Mouse (Mus musculus) spleen, adult 2 months (tissue): Measurements from ENCODE around the gene Tmem170b. TPM values are rescaled to one million over a fixed set of nuclear protein-coding genes. Genes with fewer than 3 reads are reported as not detected.

Experiments
- DNase-seq, 2 experiments: peaks; one replicate each; pipeline versions ENCODE4 v3.0.0 to v3.0.0-alpha.2; 2012 to 2021; ENCODE audit warnings: low spot score in 2 of 2, low read depth in 1 of 2
- H3K27ac ChIP-seq: fragments of 200-500 bp; 2 replicates; pipeline ENCODE4 v1.5.1; 2012; ENCODE audit warnings: low read length, inconsistent platforms; ENCODE audit not compliant: insufficient read depth
- H3K27me3 ChIP-seq: fragments of 200-500 bp; 2 replicates; pipeline ENCODE4 v1.6.1; 2012; ENCODE audit warnings: mild to moderate bottlenecking, moderate library complexity, low read length, inconsistent platforms; ENCODE audit not compliant: control insufficient read depth, insufficient read depth
- H3K36me3 ChIP-seq: fragments of 200-500 bp; 2 replicates; pipeline ENCODE4 v1.6.1; 2012; ENCODE audit warnings: mild to moderate bottlenecking, low read length, inconsistent platforms; ENCODE audit not compliant: control insufficient read depth, insufficient read depth
- H3K4me1 ChIP-seq: fragments of 200-500 bp; 2 replicates; pipeline ENCODE4 v1.6.1; 2011; ENCODE audit warnings: inconsistent platforms; ENCODE audit not compliant: control insufficient read depth, insufficient read depth, insufficient read length
- H3K4me3 ChIP-seq: fragments of 200-500 bp; 2 replicates; pipeline ENCODE4 v1.5.1; 2011; ENCODE audit warnings: mild to moderate bottlenecking, inconsistent platforms; ENCODE audit not compliant: insufficient read depth, insufficient read length; ENCODE audit errors: extremely low read depth
- CTCF ChIP-seq: fragments of 200-500 bp; IDR thresholded peaks from 2 replicates; pipeline ENCODE4 v1.5.1; 2011; ENCODE audit warnings: mild to moderate bottlenecking, inconsistent platforms; ENCODE audit not compliant: insufficient read depth, insufficient read length, insufficient replicate concordance; ENCODE audit errors: extremely low read depth
- POLR2A ChIP-seq: fragments of 200-500 bp; IDR thresholded peaks from 2 replicates; pipeline ENCODE4 v1.6.1; 2011; ENCODE audit warnings: low read depth, low read length, inconsistent platforms
- WGBS: fragments of 180-500 bp; shearing (Covaris S2); methylation state at CpG from one replicate; pipeline ENCODE4 v1.1.7; 2018; 5-methylcytosine and 5-hydroxymethylcytosine counted together
- polyA plus RNA-seq: library from polyadenylated mRNA; depleted of rRNA; stranded (reverse); fragments of >200 nt; gene quantifications from 2 replicates; pipeline ENCODE4 v1.2.3, GENCODE M21; 2012

The Tmem170b gene
- polyA plus RNA-seq, 1 experiment: 6.0 TPM

DNA sequence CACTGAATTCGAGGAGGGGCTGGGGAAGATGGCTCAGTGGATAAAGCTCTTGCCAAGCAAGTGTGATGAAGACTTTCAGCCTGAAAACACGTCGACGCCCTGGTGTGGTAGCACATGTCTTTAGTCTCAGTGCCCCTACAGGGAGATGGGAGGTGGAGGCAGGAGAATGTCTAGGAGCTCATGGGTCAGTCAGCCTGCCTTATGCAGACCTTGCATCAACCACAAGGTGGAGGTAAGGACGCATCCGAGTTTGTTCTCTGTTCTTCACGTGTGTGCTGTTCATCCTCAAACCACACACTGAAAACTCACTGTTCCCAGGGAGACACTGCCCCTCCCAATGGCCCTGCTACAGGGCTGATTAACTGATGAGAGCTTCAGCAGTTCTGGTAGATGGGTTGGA lies 45.0 kb downstream of the Tmem170b start:
- no peak overlapping the region for H3K4me3 ChIP-seq
- H3K36me3 ChIP-seq: no peaks in the 10 kb centered on the region
- H3K4me1 ChIP-seq: no peaks in the 10 kb centered on the region
- TF ChIP-seq POLR2A: no peak
- no peak for TF ChIP-seq CTCF
- H3K27me3 ChIP-seq: no peaks in the 10 kb centered on the region
- no peak overlapping the region for H3K27ac ChIP-seq
- no peak for DNase-seq
- 78% methylated on average over 7 of the region's 7 CpGs for WGBS

DNA sequence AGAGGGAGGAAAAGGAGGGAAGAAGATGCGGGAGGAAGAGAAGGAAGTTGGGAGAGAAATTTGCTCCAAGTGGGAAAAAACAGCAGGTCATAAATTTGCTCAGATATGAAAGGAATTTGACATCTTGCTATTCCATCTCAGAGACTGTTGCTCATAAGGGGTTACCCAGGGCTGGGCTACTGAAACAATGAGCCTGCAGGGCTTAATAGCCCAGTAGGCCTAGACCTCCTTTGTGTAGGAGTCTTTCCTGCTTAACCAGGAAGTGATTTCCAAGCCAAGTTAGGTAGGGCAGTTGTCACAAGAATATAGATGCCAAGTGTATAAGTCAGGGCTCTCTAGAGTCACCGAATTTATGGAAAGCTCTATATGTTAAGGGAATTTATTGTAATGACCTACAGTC lies 48.1 kb downstream of the Tmem170b start:
- TF ChIP-seq CTCF: no peak
- TF ChIP-seq POLR2A: no peak
- Histone ChIP-seq H3K4me3 (no peak overlapping the region), H3K27me3 (no peaks in the 10 kb centered on the region), H3K4me1 (no peaks in the 10 kb centered on the region), H3K27ac (no peak overlapping the region), H3K36me3 (no peaks in the 10 kb centered on the region)
- no peak for DNase-seq
- WGBS: 90% methylated on average over 2 of the region's 2 CpGs

DNA sequence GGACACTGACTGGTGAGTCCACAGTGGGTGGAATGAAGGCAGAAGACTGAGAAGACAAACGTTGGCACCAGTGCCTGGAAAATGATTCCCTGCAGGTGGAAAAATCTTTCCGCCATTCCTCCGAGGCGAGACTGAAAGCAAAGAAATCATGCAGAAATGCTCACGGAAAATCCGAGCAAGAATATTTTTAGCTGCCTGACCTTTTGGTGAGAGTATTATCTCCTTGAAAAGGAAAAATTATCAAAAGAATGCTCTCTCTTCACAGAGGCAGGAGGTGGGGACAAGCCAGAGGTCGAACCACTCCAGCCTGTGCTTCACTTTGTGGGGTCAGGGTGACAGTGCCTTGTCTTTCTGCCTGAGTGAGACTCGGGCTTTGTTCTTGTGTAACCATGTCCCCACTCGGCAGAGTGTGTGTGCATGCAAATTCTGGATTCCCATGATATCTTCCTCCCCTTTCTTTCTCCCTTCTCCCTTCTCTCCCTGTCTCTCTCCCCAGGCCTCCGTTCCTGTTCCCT lies 49.9 kb downstream of the Tmem170b start:
- DNase-seq: no peak
- 78% methylated on average over 10 of the region's 10 CpGs for WGBS
- H3K27me3 ChIP-seq: no peaks in the 10 kb centered on the region
- no peak overlapping the region for H3K4me3 ChIP-seq
- no peaks in the 10 kb centered on the region for H3K4me1 ChIP-seq
- no peak overlapping the region for H3K27ac ChIP-seq
- TF ChIP-seq POLR2A: no peak
- TF ChIP-seq CTCF: no peak
- H3K36me3 ChIP-seq: no peaks in the 10 kb centered on the region

DNA sequence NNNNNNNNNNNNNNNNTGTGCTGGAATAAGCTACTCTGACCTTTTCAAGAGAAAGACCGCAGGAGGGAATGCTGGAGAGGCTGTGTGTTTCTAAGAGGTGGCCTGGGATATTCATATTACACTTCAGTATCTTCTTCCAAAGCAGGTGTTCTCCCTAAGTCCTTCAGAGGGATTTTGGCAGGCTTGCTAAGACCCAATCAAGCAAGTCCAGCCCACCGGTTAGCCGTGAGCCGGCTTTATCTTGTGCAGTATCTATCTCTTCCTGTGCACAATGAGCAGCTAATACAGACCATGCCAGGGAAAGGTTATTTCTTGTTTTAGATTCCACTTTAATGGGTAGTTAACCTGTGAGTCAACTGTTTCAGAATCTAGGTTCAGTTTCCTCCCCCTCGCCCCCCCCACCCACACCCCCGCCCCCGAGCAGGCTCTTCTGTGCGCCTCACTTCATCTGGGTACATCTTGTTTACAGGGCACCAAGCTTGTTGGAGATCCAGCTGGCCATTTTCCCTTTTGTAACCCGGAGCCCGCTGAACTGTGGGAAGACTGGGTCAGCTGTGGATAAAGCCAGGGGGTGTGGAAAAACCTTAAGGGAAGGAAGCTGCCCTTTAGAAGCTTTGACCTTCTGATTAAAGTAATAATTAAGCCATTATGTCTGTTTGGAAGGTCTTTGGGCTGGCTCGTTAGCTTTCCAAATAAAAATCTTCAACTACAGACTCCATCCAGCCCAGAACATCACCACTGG lies 54.5 kb downstream of the Tmem170b start:
- no peak for DNase-seq
- no peaks in the 10 kb centered on the region for H3K4me1 ChIP-seq
- no peak overlapping the region for H3K27ac ChIP-seq
- no peak overlapping the region for H3K4me3 ChIP-seq
- WGBS: 80% methylated on average over 11 of the region's 11 CpGs
- no peaks in the 10 kb centered on the region for H3K27me3 ChIP-seq
- TF ChIP-seq POLR2A: no peak
- no peak for TF ChIP-seq CTCF
- no peaks in the 10 kb centered on the region for H3K36me3 ChIP-seq

DNA sequence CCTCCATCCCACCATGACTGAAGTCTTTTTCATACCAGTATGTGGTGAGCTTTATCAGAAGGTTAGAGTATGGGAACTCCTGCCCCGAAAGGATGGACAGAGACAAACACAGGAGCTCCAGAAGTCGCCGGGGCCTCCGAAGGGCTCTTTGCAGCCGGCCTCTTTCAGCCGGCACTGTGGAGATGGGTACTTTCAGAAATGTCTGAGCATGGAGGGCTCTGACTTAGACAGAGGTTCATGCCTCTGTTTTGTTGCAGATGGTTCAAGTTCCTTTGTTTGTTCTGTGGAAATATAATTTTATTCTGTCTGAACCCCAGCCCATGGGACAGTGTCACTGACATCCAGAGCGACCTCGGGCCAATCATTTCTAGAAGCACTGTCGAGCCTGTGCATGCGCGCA lies 55.4 kb downstream of the Tmem170b start:
- no peak overlapping the region for H3K27ac ChIP-seq
- DNase-seq: no peak
- no peaks in the 10 kb centered on the region for H3K27me3 ChIP-seq
- TF ChIP-seq CTCF (no peak), POLR2A (no peak)
- 93% methylated on average over 11 of the region's 11 CpGs for WGBS
- H3K4me3 ChIP-seq: no peak overlapping the region
- no peaks in the 10 kb centered on the region for H3K36me3 ChIP-seq
- H3K4me1 ChIP-seq: no peaks in the 10 kb centered on the region

DNA sequence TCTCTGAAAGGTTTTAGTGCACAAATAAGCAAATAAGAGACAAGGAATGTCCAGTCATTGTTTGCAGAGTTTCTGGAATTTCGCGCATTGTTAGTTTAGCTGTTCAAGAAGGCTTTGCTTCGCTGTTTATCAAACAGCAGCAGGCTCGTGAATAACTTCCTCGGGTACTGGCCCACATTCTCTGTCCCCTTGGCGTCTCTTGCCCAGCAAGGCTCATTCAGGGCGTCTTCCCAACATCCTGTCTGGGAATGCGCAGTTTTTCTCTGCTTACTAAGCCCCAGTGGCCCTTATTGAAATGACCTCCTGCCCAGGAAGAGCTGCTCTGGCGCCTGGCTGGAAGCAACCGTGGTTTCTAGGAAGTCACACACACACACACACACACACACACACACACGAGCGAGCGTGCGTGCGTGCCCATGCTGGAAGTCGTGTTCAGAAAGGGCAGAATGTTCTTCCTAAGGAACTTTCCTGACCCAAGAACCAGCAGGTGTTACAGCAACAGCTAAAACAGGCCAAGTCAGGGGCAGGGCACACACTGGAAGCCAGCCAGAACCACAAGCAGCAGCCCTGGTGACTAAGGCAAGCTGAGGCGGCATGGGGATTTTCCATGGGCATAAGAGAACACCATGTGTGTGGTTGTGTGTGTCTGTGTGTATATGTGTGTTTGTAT lies 56.8 kb downstream of the Tmem170b start:
- Histone ChIP-seq H3K36me3 (no peaks in the 10 kb centered on the region), H3K27ac (peak overlapping the region; percentile 19; the same call in 1 of the 2 replicates), H3K4me1 (no peaks in the 10 kb centered on the region), H3K4me3 (no peak overlapping the region), H3K27me3 (no peaks in the 10 kb centered on the region)
- DNase-seq: no peak
- WGBS: 22% methylated on average over 17 of the region's 17 CpGs
- TF ChIP-seq POLR2A (no peak), CTCF (no peak)
